Comparison of ENCODE assay signal across 27 mouse cellular contexts in genomic region chr4:53847541-53847940, GRCm38 (mm10). TPM values are rescaled to one million over a fixed set of nuclear protein-coding genes. Genes with fewer than 3 reads are reported as not detected.
DNase-seq lines count a peak whose midpoint lies in the region; ATAC-seq and TF ChIP-seq lines count a peak whose summit lies in the region.
"Had no signal": no experiment of that assay in that cellular context is flagged by ENCODE, and none has a peak within 500 bp of the region (broad histone marks: within the 10 kb centered on the region; RNA-seq: fewer than 3 reads in every experiment).

No protein-coding gene starts in this region.

- no peaks in the 10 kb centered on the region for H3K27me3 ChIP-seq in intestine, embryonic 14.5 days (replicated peaks; ENCODE audit: control insufficient read depth, insufficient read depth, low read length)
- no peaks in the 10 kb centered on the region for H3K27me3 ChIP-seq in intestine, embryonic 15.5 days (replicated peaks)
- H3K27me3 ChIP-seq in cerebellum, adult 2 months (ENCODE audit: control insufficient read depth, insufficient read depth, low read length), result no peaks in the 10 kb centered on the region
- H3K27me3 ChIP-seq: CH12.LX; embryonic facial prominence, embryonic 13.5 days; forebrain, embryonic 12.5 days; forebrain, embryonic 15.5 days; heart, embryonic 13.5 days; hindbrain, embryonic 12.5 days; hindbrain, embryonic 15.5 days; Patski had no signal

- no peak overlapping the region for H3K4me3 ChIP-seq in intestine, embryonic 14.5 days (ENCODE audit: low read depth, low read length)
- H3K4me3 ChIP-seq in intestine, embryonic 15.5 days (replicated peaks), result no peak overlapping the region
- H3K4me3 ChIP-seq in ES-E14 (ENCODE audit: insufficient read depth in 1 of 2, low read depth in 1 of 2, low read length in 2 of 2, poor library complexity in 1 of 2, severe bottlenecking in 1 of 2), result no peak overlapping the region
- H3K4me3 ChIP-seq in cerebellum, adult 2 months (replicated peaks; ENCODE audit: insufficient read depth, low read depth, low read length), result no peak overlapping the region
- H3K4me3 ChIP-seq: embryonic facial prominence, embryonic 10.5 days; embryonic facial prominence, embryonic 13.5 days; erythroblast, embryonic 14.5 days; forebrain, embryonic 12.5 days; forebrain, embryonic 15.5 days; heart, embryonic 13.5 days; hindbrain, embryonic 12.5 days; hindbrain, embryonic 15.5 days had no signal

- no peak for ATAC-seq in intestine, embryonic 14.5 days (replicated peaks; ENCODE audit: low FRiP score, low TSS enrichment, low read depth)
- no peak for ATAC-seq in intestine, embryonic 15.5 days
- ATAC-seq in granulocyte monocyte progenitor cell, adult 5-6 weeks (replicated peaks; ENCODE audit: poor library complexity, severe bottlenecking), result peak; percentile 48; the same call in 1 of the 2 replicates
- ATAC-seq: forebrain, embryonic 15.5 days; intestine, embryonic 16.5 days; Patski had no signal

- no peaks in the 10 kb centered on the region for H3K4me1 ChIP-seq in intestine, embryonic 14.5 days (replicated peaks; ENCODE audit: control insufficient read depth, insufficient read depth, low read length)
- no peaks in the 10 kb centered on the region for H3K4me1 ChIP-seq in intestine, embryonic 15.5 days (replicated peaks)
- H3K4me1 ChIP-seq in ES-E14 (ENCODE audit: control insufficient read depth in 2 of 2, insufficient read depth in 2 of 2, low read length in 2 of 2, poor library complexity in 1 of 2), result peaks cover 8 to 18% of the 10 kb centered on the region in 2 experiments
- no peaks in the 10 kb centered on the region for H3K4me1 ChIP-seq in cerebellum, adult 2 months (ENCODE audit: control insufficient read depth, insufficient read depth, low read length)
- H3K4me1 ChIP-seq: embryonic facial prominence, embryonic 13.5 days; forebrain, embryonic 12.5 days; forebrain, embryonic 15.5 days; hindbrain, embryonic 12.5 days; hindbrain, embryonic 15.5 days had no signal

- TF ChIP-seq POLR2A in cerebellum, adult 2 months (IDR thresholded peaks at IDR 0.05; ENCODE audit: borderline replicate concordance, insufficient read depth, low read length), result no peak

- DNase-seq in intestine, embryonic 14.5 days (ENCODE audit: low spot score), result peak; percentile 43
- DNase-seq in 416B (ENCODE audit: low read depth) (peak; percentile 28), ES-E14 (ENCODE audit: low read depth, low spot score) (no peak)
- no peak for DNase-seq in cerebellum, adult 2 months
- DNase-seq: adrenal gland, postnatal 10 days; adrenal gland, postnatal 36 days; cerebellum, adult 11 months; cerebellum, adult 8-10 months; cerebellum, postnatal 10 days; cerebellum, postnatal 36 days; embryo, embryonic 11 days; gastrocnemius, postnatal 25 days; heart, postnatal 14 days; kidney, adult 18-20 months had no signal

- H3K36me3 ChIP-seq in intestine, embryonic 14.5 days (ENCODE audit: control insufficient read depth, insufficient read depth, low read length), result peaks cover 7% of the 10 kb centered on the region
- no peaks in the 10 kb centered on the region for H3K36me3 ChIP-seq in intestine, embryonic 15.5 days
- H3K36me3 ChIP-seq in ES-E14 (ENCODE audit: control insufficient read depth, insufficient read depth, low read length, poor library complexity, severe bottlenecking), result peaks cover 7% of the 10 kb centered on the region; the same call in 1 of the 2 replicates
- H3K36me3 ChIP-seq: forebrain, embryonic 15.5 days had no signal

- in situ Hi-C loops in ES-E14 (cut with MboI; ENCODE audit: low sequenced_read_pairs in 2 of 2, unreplicated experiment in 2 of 2), result no loop called here

- H3K9ac ChIP-seq in intestine, embryonic 14.5 days (ENCODE audit: low read length), result no peak overlapping the region
- no peak overlapping the region for H3K9ac ChIP-seq in intestine, embryonic 15.5 days
- H3K9ac ChIP-seq in ES-E14 (ENCODE audit: insufficient read depth, low read depth, low read length, poor library complexity, severe bottlenecking), result no peak overlapping the region
- H3K9ac ChIP-seq: embryonic facial prominence, embryonic 13.5 days; forebrain, embryonic 12.5 days; forebrain, embryonic 15.5 days; heart, embryonic 13.5 days; hindbrain, embryonic 12.5 days; hindbrain, embryonic 15.5 days had no signal

- TF ChIP-seq CTCF in cerebellum, adult 2 months (IDR thresholded peaks at IDR 0.05; ENCODE audit: borderline replicate concordance, insufficient read depth, low read depth, low read length), result no peak

- no peak overlapping the region for H3K4me2 ChIP-seq in intestine, embryonic 14.5 days (ENCODE audit: low read length)
- H3K4me2 ChIP-seq in intestine, embryonic 15.5 days (replicated peaks), result no peak overlapping the region
- H3K4me2 ChIP-seq: embryonic facial prominence, embryonic 13.5 days; forebrain, embryonic 12.5 days; forebrain, embryonic 15.5 days; heart, embryonic 13.5 days; hindbrain, embryonic 12.5 days; hindbrain, embryonic 15.5 days had no signal

- no peak overlapping the region for H3K27ac ChIP-seq in intestine, embryonic 14.5 days (ENCODE audit: low read depth)
- H3K27ac ChIP-seq in intestine, embryonic 15.5 days, result no peak overlapping the region
- no peak overlapping the region for H3K27ac ChIP-seq in ES-E14 (ENCODE audit: insufficient read depth, low read depth, low read length, poor library complexity, severe bottlenecking)
- H3K27ac ChIP-seq in cerebellum, adult 2 months (ENCODE audit: insufficient read depth, low read length), result no peak overlapping the region
- H3K27ac ChIP-seq: embryonic facial prominence, embryonic 10.5 days; embryonic facial prominence, embryonic 13.5 days; forebrain, embryonic 12.5 days; forebrain, embryonic 15.5 days; heart, embryonic 13.5 days; hindbrain, embryonic 12.5 days; hindbrain, embryonic 15.5 days had no signal

- 77% methylated on average over 4 of the region's 4 CpGs for WGBS in intestine, embryonic 14.5 days
- WGBS in intestine, embryonic 15.5 days, result 77% methylated on average over 4 of the region's 4 CpGs
- WGBS in cerebellum, adult 2 months, result 92% methylated on average over 4 of the region's 4 CpGs

- H3K9me3 ChIP-seq in intestine, embryonic 14.5 days (ENCODE audit: control insufficient read depth, low read length), result no peaks in the 10 kb centered on the region
- no peaks in the 10 kb centered on the region for H3K9me3 ChIP-seq in intestine, embryonic 15.5 days
- no peaks in the 10 kb centered on the region for H3K9me3 ChIP-seq in ES-E14 (ENCODE audit: control insufficient read depth, insufficient read depth, low read depth, low read length)
- H3K9me3 ChIP-seq: embryonic facial prominence, embryonic 10.5 days; embryonic facial prominence, embryonic 13.5 days; forebrain, embryonic 12.5 days; forebrain, embryonic 15.5 days; heart, embryonic 13.5 days; hindbrain, embryonic 12.5 days; hindbrain, embryonic 15.5 days had no signal

TF ChIP-seq in ES-E14, 5 proteins besides CTCF, POLR2A, EP300 and RAD21:
- TF ChIP-seq CHD2 (IDR thresholded peaks at IDR 0.05; ENCODE audit: low read depth, low read length) (no peak), ZC3H11A (IDR thresholded peaks at IDR 0.05; ENCODE audit: borderline replicate concordance, low read depth, low read length) (no peak), HCFC1 (IDR thresholded peaks at IDR 0.05; ENCODE audit: borderline replicate concordance, insufficient read depth, low read length) (no peak), MAFK (IDR thresholded peaks at IDR 0.05; ENCODE audit: insufficient read depth, low read depth, low read length) (no peak), ZNF384 (IDR thresholded peaks at IDR 0.05; ENCODE audit: low read depth, low read length) (peak; percentile 36; the same call in 1 of the 2 replicates)
TF ChIP-seq in ES-E14: peak in this region for 1.

RNA-seq across cellular contexts. Expression of gene Tmem38b, which starts 21.7 kb away (rescaled TPM):
- 6.2 and 7.2 TPM in 2 replicates for polyA plus RNA-seq in intestine, embryonic 14.5 days (2014; fragmentation: Nextera tagmentation; extraction: Ambion mirVana)
- 7.6 and 7.9 TPM in 2 replicates for polyA plus RNA-seq in intestine, embryonic 15.5 days (2015; fragmentation: Nextera tagmentation; extraction: Ambion mirVana)
- total RNA-seq in ES-E14 (2012; rRNA removed), result 23.5 and 28.0 TPM in 2 replicates
- total RNA-seq in granulocyte monocyte progenitor cell, adult 5-6 weeks (2014; fragmentation: Nextera tagmentation), result 20.9 and 32.1 TPM in 2 replicates
- total RNA-seq in granulocyte monocyte progenitor cell, adult 5-6 weeks (2017), result 16.9 and 19.7 TPM in 2 replicates
- 8.5 and 9.2 TPM in 2 replicates for polyA plus RNA-seq in cerebellum, adult 2 months (2012; rRNA removed)

Comparison
In these comparisons a context has a peak if more than half of its experiments do, and no peak if none do; other contexts are left out.
1. DNase-seq: peak in intestine, embryonic 14.5 days (single experiment) and 416B (single experiment); none in ES-E14 (single experiment) and cerebellum, adult 2 months (0 of 2).